Mouse (Mus musculus) spleen, adult 2 months (tissue): ENCODE measurements at regions not wholly inside any gene's neighbourhood (a gene's known extent, or its start where the extent isn't known, plus 50 kb on each side); places are given as distances from the start of the nearest gene placed in this dataset.

Source experiments
- CTCF ChIP-seq: fragments of 200-500 bp; IDR thresholded peaks from 2 replicates; pipeline ENCODE4 v1.5.1; 2011; ENCODE audit warnings: mild to moderate bottlenecking, inconsistent platforms; ENCODE audit not compliant: insufficient read depth, insufficient read length, insufficient replicate concordance; ENCODE audit errors: extremely low read depth
- POLR2A ChIP-seq: fragments of 200-500 bp; IDR thresholded peaks from 2 replicates; pipeline ENCODE4 v1.6.1; 2011; ENCODE audit warnings: low read depth, low read length, inconsistent platforms

- no peak for TF ChIP-seq CTCF
- TF ChIP-seq POLR2A = no peak
Measured at GRCm38 (mm10) chr2:133416990-133417581, 134.9 kb upstream of the Bmp2 start.
